Mouse (Mus musculus) erythroblast, embryonic 14.5 days (primary cell): ENCODE measurements around the gene Atg4d.

Experiments
- GATA1 ChIP-seq: IDR thresholded peaks from 2 replicates; pipeline ENCODE4 v1.6.1; 2012; ENCODE audit warnings: low read length, inconsistent platforms, mixed read lengths
- TAL1 ChIP-seq: IDR thresholded peaks from 3 replicates; pipeline ENCODE4 v1.6.1; 2012; ENCODE audit warnings: low read length, inconsistent platforms, mixed read lengths

- TF ChIP-seq TAL1 = no peak
- TF ChIP-seq GATA1 = no peak
Measured at GRCm38 (mm10) chr9:21315421-21315820, 50.3 kb downstream of the Atg4d start.
